Mouse (Mus musculus): ENCODE data around the gene Zcchc13. TPM values are rescaled to one million over a fixed set of nuclear protein-coding genes. Genes with fewer than 3 reads are reported as not detected.
"Not testable (repeated sequence)": the region's sequence is repeated elsewhere in the genome, so short reads cannot be mapped to it uniquely, and the experiment has no call there.

The Zcchc13 gene
- polyA plus RNA-seq, 1 experiment from 2014 or later = not detected

- 20% methylated on average over 2 of the region's 2 CpGs for WGBS
- ATAC-seq (ENCODE audit: low FRiP score) = no peak
- H3K27me3 ChIP-seq = peaks cover 46% of the 10 kb centered on the region
- no peaks in the 10 kb centered on the region for H3K4me1 ChIP-seq
- H3K36me3 ChIP-seq = no peaks in the 10 kb centered on the region
- H3K9ac ChIP-seq = no peak overlapping the region
- no peak overlapping the region for H3K4me2 ChIP-seq (replicated peaks)
- no peak overlapping the region for H3K27ac ChIP-seq
- no peaks in the 10 kb centered on the region for H3K9me3 ChIP-seq (replicated peaks)
- H3K4me3 ChIP-seq = no peak overlapping the region
These were observed 22.6 kb downstream of the Zcchc13 start for GRCm38 (mm10) chrX:103653021-103653420.

- Histone ChIP-seq H3K4me3 (no peak overlapping the region), H3K36me3 (no peaks in the 10 kb centered on the region), H3K9me3 (replicated peaks) (no peaks in the 10 kb centered on the region), H3K27ac (no peak overlapping the region), H3K4me1 (no peaks in the 10 kb centered on the region), H3K27me3 (peaks cover 50% of the 10 kb centered on the region), H3K4me2 (replicated peaks) (no peak overlapping the region), H3K9ac (no peak overlapping the region)
- ATAC-seq (ENCODE audit: low FRiP score) = no peak
- 43% methylated on average over 4 of the region's 4 CpGs for WGBS
These were observed 28.6 kb downstream of the Zcchc13 start for GRCm38 (mm10) chrX:103658985-103659384.

GRCm38 (mm10) chrX:103664445-103664844, 34.1 kb downstream of the Zcchc13 start:
- not testable (repeated sequence) for ATAC-seq (ENCODE audit: low FRiP score)

GRCm38 (mm10) chrX:103670245-103670644, 39.9 kb downstream of the Zcchc13 start:
- ATAC-seq (ENCODE audit: low FRiP score) = no peak
- Histone ChIP-seq H3K36me3 (no peaks in the 10 kb centered on the region), H3K4me2 (replicated peaks) (no peak overlapping the region), H3K27me3 (peaks cover 25% of the 10 kb centered on the region; the same call in 1 of the 2 replicates), H3K4me3 (no peak overlapping the region), H3K27ac (no peak overlapping the region), H3K9ac (no peak overlapping the region), H3K4me1 (no peaks in the 10 kb centered on the region), H3K9me3 (replicated peaks) (no peaks in the 10 kb centered on the region)

More at GRCm38 (mm10) chrX:103664445-103664844, 34.1 kb downstream of the Zcchc13 start:
- H3K4me2 ChIP-seq (replicated peaks); H3K4me1 ChIP-seq; H3K36me3 ChIP-seq; H3K9me3 ChIP-seq (replicated peaks); H3K27ac ChIP-seq; H3K9ac ChIP-seq; H3K4me3 ChIP-seq: not testable (repeated sequence)
- 94% methylated on average over 10 of the region's 10 CpGs for WGBS
- H3K27me3 ChIP-seq = peaks cover 35% of the 10 kb centered on the region

GRCm38 (mm10) chrX:103673761-103674160, 43.4 kb downstream of the Zcchc13 start:
- no peak for ATAC-seq (ENCODE audit: low FRiP score)
- 80% methylated on average over 3 of the region's 3 CpGs for WGBS
- no peaks in the 10 kb centered on the region for H3K4me1 ChIP-seq

GRCm38 (mm10) chrX:103674674-103675073, 44.3 kb downstream of the Zcchc13 start:
- 25% methylated on average over 2 of the region's 2 CpGs for WGBS
- no peaks in the 10 kb centered on the region for H3K4me1 ChIP-seq
- no peak overlapping the region for H3K4me2 ChIP-seq (replicated peaks)
- no peaks in the 10 kb centered on the region for H3K36me3 ChIP-seq
- peaks cover 47% of the 10 kb centered on the region for H3K27me3 ChIP-seq
- no peaks in the 10 kb centered on the region for H3K9me3 ChIP-seq (replicated peaks)
- H3K27ac ChIP-seq = no peak overlapping the region
- ATAC-seq (ENCODE audit: low FRiP score) = no peak
- no peak overlapping the region for H3K4me3 ChIP-seq
- H3K9ac ChIP-seq = no peak overlapping the region

More at GRCm38 (mm10) chrX:103673761-103674160, 43.4 kb downstream of the Zcchc13 start:
- Histone ChIP-seq H3K4me2 (replicated peaks) (no peak overlapping the region), H3K9me3 (replicated peaks) (no peaks in the 10 kb centered on the region), H3K9ac (no peak overlapping the region), H3K27me3 (peaks cover 39% of the 10 kb centered on the region), H3K36me3 (no peaks in the 10 kb centered on the region), H3K27ac (no peak overlapping the region), H3K4me3 (no peak overlapping the region)

Other genes with a start within 250 kb of the Zcchc13 start
- gene Tsx, start 216.1 kb upstream of the Zcchc13 start, polyA plus RNA-seq (2016; fragmentation: Nextera tagmentation; extraction: Ambion mirVana) = 0.60 TPM in 1 of 2 replicates, not detected in the other
- gene Gm26992, start 208.6 kb upstream of the Zcchc13 start, polyA plus RNA-seq (2016; fragmentation: Nextera tagmentation; extraction: Ambion mirVana) = not detected in 2 replicates
- gene Slc16a2, start 191.4 kb downstream of the Zcchc13 start, polyA plus RNA-seq (2016; fragmentation: Nextera tagmentation; extraction: Ambion mirVana) = 17.0 and 19.4 TPM in 2 replicates